Mouse (Mus musculus): ENCODE results near the gene Gm5431.
"Not testable (repeated sequence)": the region's sequence is repeated elsewhere in the genome, so short reads cannot be mapped to it uniquely, and the experiment has no call there.

The Gm5431 gene

GRCm38 (mm10) chr11:48871201-48871772 lies 30.7 kb downstream of the Gm5431 start, which contains the start of gene Irgm1:
Gene Irgm1 (minus strand): TSS chr11:48871683.
- DNase-seq (ENCODE audit: extremely low spot score), result peak; percentile 66

GRCm38 (mm10) chr11:48870781-48871180 lies 31.2 kb downstream of the Gm5431 start:
- no peak for DNase-seq (ENCODE audit: extremely low spot score)

GRCm38 (mm10) chr11:48869380-48870110 lies 32.5 kb downstream of the Gm5431 start:
- DNase-seq (ENCODE audit: extremely low spot score), result no peak

- no peak for DNase-seq (ENCODE audit: extremely low spot score)
Measured at GRCm38 (mm10) chr11:48866481-48866880, 35.5 kb downstream of the Gm5431 start.

GRCm38 (mm10) chr11:48863808-48864207 lies 38.2 kb downstream of the Gm5431 start:
- DNase-seq (ENCODE audit: extremely low spot score), result no peak

- DNase-seq (ENCODE audit: extremely low spot score), result no peak
Measured at GRCm38 (mm10) chr11:48862784-48863319, 39.2 kb downstream of the Gm5431 start.

GRCm38 (mm10) chr11:48859014-48859413 lies 43.0 kb downstream of the Gm5431 start:
- DNase-seq (ENCODE audit: extremely low spot score), result peak; percentile 59

- DNase-seq (ENCODE audit: extremely low spot score), result peak; percentile 88
Measured at GRCm38 (mm10) chr11:48853474-48854180, 48.4 kb downstream of the Gm5431 start.

GRCm38 (mm10) chr11:48852624-48853473 lies 49.2 kb downstream of the Gm5431 start:
- no peak for DNase-seq (ENCODE audit: extremely low spot score)

GRCm38 (mm10) chr11:48852190-48852589 lies 49.8 kb downstream of the Gm5431 start:
- DNase-seq (ENCODE audit: extremely low spot score), result no peak

- no peak for DNase-seq (ENCODE audit: extremely low spot score)
Measured at GRCm38 (mm10) chr11:48851270-48851995, 50.6 kb downstream of the Gm5431 start.

- no peak for DNase-seq (ENCODE audit: extremely low spot score)
Measured at GRCm38 (mm10) chr11:48850240-48850639, 51.8 kb downstream of the Gm5431 start.

- DNase-seq (ENCODE audit: extremely low spot score), result no peak
Measured at GRCm38 (mm10) chr11:48846881-48847280, 55.1 kb downstream of the Gm5431 start.

- DNase-seq (ENCODE audit: extremely low spot score), result not testable (repeated sequence)
Measured at GRCm38 (mm10) chr11:48846362-48846761, 55.7 kb downstream of the Gm5431 start.

GRCm38 (mm10) chr11:48845244-48845815 lies 56.7 kb downstream of the Gm5431 start:
- DNase-seq (ENCODE audit: extremely low spot score), result no peak

- DNase-seq (ENCODE audit: extremely low spot score), result no peak
Measured at GRCm38 (mm10) chr11:48844309-48844708, 57.7 kb downstream of the Gm5431 start.

- DNase-seq (ENCODE audit: extremely low spot score), result no peak
Measured at GRCm38 (mm10) chr11:48843202-48843601, 58.8 kb downstream of the Gm5431 start.

- no peak for DNase-seq (ENCODE audit: extremely low spot score)
Measured at GRCm38 (mm10) chr11:48842378-48842792, 59.6 kb downstream of the Gm5431 start.

GRCm38 (mm10) chr11:48841213-48841612 lies 60.8 kb downstream of the Gm5431 start:
- DNase-seq (ENCODE audit: extremely low spot score), result no peak

GRCm38 (mm10) chr11:48840805-48841204 lies 61.2 kb downstream of the Gm5431 start:
- DNase-seq (ENCODE audit: extremely low spot score), result no peak

Measured in embryo, embryonic 9.5 days (tissue).